Mouse (Mus musculus) lung, adult 2 months (tissue): ENCODE results near the gene Zfand2a.

Experiments used
- CTCF ChIP-seq: fragments of 200-500 bp; IDR thresholded peaks from 2 replicates; pipeline ENCODE4 v1.5.1; 2011; ENCODE audit warnings: mild to moderate bottlenecking, low read length, control low read depth; ENCODE audit not compliant: insufficient read depth
- POLR2A ChIP-seq: fragments of 200-500 bp; IDR thresholded peaks from 2 replicates; pipeline ENCODE4 v1.6.1; 2011; ENCODE audit warnings: low read depth, mild to moderate bottlenecking, control low read depth, low read length, borderline replicate concordance; ENCODE audit errors: extremely low read depth

- TF ChIP-seq POLR2A (no peak), CTCF (no peak)
Observed at GRCm38 (mm10) chr5:139491348-139491747, 7.0 kb upstream of the Zfand2a start.
